Mouse (Mus musculus) neutrophil, adult 83 days (primary cell): Measurements from ENCODE around the gene Gabrr3. TPM values are rescaled to one million over a fixed set of nuclear protein-coding genes. Genes with fewer than 3 reads are reported as not detected.

ENCODE experiments used
- total RNA-seq, 2 experiments: library from RNA; stranded (reverse); gene quantifications; one replicate each; pipeline ENCODE4 v1.2.4; 2023

Gabrr3 gene
- total RNA-seq = not detected

GRCm38 (mm10) chr16:59407032-59407431 is at the start of gene Gabrr3:
Gabrr3 (plus strand) TSS chr16:59407332.

GRCm38 (mm10) chr16:59363893-59364292 is 43.2 kb upstream of the Gabrr3 start, which contains the start of gene Olfr209:
Olfr209 (minus strand) TSS chr16:59363993.

GRCm38 (mm10) chr16:59471637-59472278 is 64.6 kb downstream of the Gabrr3 start, which contains the start of gene Riox2:
Riox2 (plus strand) TSS chr16:59471775.

Other genes with a start within 250 kb of the Gabrr3 start
- gene Olfr196, start 236.9 kb upstream of the Gabrr3 start, total RNA-seq = not detected
- gene Olfr198, start 203.8 kb upstream of the Gabrr3 start, total RNA-seq = not detected
- gene Olfr199, start 187.6 kb upstream of the Gabrr3 start, total RNA-seq = not detected
- not detected for gene Olfr201, start 134.7 kb upstream of the Gabrr3 start, total RNA-seq
- not detected for gene Olfr202, start 120.5 kb upstream of the Gabrr3 start, total RNA-seq
- gene Olfr203, start 108.5 kb upstream of the Gabrr3 start, total RNA-seq = not detected
- gene Olfr204, start 89.1 kb upstream of the Gabrr3 start, total RNA-seq = not detected
- gene Olfr205, start 76.2 kb upstream of the Gabrr3 start, total RNA-seq = not detected
- gene Olfr206, start 58.1 kb upstream of the Gabrr3 start, total RNA-seq = not detected
- gene Olfr209, start 43.3 kb upstream of the Gabrr3 start, total RNA-seq = not detected
- gene Riox2, start 64.4 kb downstream of the Gabrr3 start, total RNA-seq = 10 to 100 TPM; 18.0 to 18.5 TPM
- 10 to 100 TPM; 13.5 to 18.3 TPM for gene Crybg3, start 193.6 kb downstream of the Gabrr3 start, total RNA-seq
- under 1 TPM; 0.35 to 0.53 TPM for gene Arl6, start 232.1 kb downstream of the Gabrr3 start, total RNA-seq